Mouse (Mus musculus) gastrocnemius, postnatal 25 days (tissue): ENCODE measurements at regions not wholly inside any gene's neighbourhood (a gene's known extent, or its start where the extent isn't known, plus 50 kb on each side); places are given as distances from the start of the nearest gene placed in this dataset.

Source experiments
- DNase-seq: peaks from one replicate; pipeline ENCODE4 v3.0.0; 2022

GRCm38 (mm10) chr1:90268131-90268691, 64.4 kb downstream of the Ackr3 start:
- DNase-seq = peak; percentile 58

GRCm38 (mm10) chr1:90268951-90269350, 65.2 kb downstream of the Ackr3 start:
- DNase-seq = no peak

DNA sequence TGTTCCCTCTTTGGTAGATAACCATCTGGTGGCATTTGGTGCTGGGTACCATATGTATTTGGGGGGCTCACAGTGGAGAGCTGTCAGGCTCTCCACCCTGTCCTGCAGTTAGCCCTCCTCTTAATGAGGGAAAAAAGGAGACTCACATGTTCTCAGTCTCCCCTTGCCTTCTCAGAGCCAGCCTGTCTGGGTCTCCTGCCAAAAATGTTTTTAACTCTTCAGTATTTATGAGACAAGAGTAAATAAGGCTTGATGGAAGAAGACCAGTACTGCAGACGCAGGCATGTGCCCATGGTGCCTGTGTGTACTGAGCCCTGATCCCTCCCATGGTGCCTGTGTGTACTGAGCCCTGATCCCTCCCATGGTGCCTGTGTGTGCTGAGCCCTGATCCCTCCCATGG, 66.1 kb downstream of the Ackr3 start:
- no peak for DNase-seq

DNA sequence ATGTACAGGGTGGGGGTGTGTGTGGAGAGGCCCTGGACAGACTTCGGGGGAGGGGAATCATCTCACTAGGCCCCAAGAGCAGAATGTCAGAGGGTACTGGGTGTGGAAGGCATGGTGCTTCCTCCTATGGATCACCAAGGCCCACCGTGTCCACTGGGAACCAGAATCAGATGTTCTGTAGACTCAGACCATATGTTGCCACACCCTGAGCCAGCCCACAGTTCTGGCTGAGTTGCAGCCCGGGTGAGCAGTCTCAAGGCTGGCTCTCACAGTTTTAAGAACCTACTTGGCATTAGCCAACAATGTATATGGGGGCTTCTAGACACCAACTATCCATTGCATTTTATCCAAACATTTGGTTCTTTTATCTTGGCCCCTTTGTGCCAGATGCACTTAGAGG, 67.5 kb downstream of the Ackr3 start:
- no peak for DNase-seq

GRCm38 (mm10) chr1:90272411-90272810, 68.6 kb downstream of the Ackr3 start:
- no peak for DNase-seq

GRCm38 (mm10) chr1:90272830-90273628, 69.2 kb downstream of the Ackr3 start:
- DNase-seq = peak; percentile 37

GRCm38 (mm10) chr1:90273629-90273928, 69.8 kb downstream of the Ackr3 start:
- DNase-seq = no peak

- DNase-seq = no peak
Observed at GRCm38 (mm10) chr1:90274968-90275651, 71.3 kb downstream of the Ackr3 start.

DNA sequence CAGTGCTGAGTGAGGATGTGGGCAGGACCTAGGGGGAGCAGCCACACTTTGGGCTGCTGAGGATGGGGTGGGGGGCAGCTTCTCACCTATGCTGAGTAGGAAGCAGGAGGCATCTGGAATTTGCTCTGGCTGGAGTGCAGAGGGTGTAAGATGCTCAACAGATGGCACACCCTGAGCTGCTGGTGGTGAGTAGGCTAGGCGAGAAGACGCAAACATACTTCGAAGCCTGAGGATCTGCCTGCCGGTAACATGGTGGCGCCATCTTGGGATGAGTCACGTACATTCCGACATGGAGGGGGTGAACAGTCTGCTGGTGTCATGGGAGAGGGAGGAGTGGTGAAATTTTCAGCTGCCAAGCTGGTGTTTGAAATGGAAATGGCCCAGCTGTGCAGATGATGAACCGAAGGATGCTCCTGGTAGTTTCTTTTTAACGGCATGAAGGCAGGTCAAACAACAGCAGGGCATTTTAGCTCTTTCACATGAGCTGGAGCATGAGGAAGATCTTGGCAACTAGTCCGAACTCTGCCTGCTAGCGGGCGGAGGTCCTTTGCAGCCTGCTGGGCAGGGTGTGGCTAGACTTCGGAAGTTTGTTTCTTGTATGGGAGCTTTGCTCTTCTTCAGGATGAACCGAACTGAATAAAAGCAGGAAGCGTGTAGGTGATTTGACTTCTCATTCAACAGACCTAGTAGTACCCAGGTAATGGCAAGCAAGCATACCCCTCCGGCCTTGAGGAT, 72.2 kb downstream of the Ackr3 start:
- no peak for DNase-seq

GRCm38 (mm10) chr1:90277486-90278255, 73.9 kb downstream of the Ackr3 start:
- no peak for DNase-seq

GRCm38 (mm10) chr1:90279066-90279839, 75.5 kb downstream of the Ackr3 start:
- DNase-seq = no peak

DNA sequence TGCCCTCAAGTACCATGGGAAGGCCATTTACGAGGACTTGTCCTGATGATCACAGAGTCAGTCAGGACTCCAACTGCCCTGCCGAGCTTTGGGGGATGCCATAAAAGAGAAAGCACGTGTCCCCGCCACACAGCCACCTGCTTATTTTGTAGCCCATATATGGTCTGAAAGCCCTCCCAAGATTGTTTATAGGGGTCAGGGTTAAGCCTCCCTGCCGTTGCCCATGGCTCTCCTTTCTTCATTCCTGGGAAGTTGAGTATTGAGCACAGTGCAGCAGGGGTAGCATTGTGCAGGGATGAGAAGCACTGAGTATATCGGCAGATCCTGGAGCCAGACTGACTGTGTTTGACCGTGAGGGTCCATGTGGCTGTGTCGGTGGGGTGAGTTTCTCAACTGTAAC, 76.4 kb downstream of the Ackr3 start:
- no peak for DNase-seq

DNA sequence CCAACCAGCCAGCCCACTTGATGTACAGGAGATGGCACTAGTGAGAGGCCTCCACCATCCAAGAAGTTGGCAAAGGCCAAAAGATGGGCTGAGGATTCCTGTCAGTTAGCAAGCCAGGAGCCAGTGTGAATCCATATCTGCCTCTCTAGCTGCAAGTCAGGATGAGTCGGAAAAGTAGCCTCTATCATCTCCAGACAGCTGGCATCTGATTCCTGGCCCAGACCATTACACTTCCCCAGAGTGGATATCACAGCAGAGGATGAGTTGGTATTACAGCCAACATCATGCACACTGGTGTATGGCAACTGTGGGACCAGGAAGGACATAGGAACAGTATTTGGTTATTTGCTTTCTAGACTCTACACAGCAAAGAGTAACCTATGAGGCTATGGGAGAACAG, 77.5 kb downstream of the Ackr3 start:
- DNase-seq = no peak

GRCm38 (mm10) chr1:90281956-90282355, 78.2 kb downstream of the Ackr3 start:
- DNase-seq = no peak

- DNase-seq = no peak
Observed at GRCm38 (mm10) chr1:90282367-90282766, 78.6 kb downstream of the Ackr3 start.

DNA sequence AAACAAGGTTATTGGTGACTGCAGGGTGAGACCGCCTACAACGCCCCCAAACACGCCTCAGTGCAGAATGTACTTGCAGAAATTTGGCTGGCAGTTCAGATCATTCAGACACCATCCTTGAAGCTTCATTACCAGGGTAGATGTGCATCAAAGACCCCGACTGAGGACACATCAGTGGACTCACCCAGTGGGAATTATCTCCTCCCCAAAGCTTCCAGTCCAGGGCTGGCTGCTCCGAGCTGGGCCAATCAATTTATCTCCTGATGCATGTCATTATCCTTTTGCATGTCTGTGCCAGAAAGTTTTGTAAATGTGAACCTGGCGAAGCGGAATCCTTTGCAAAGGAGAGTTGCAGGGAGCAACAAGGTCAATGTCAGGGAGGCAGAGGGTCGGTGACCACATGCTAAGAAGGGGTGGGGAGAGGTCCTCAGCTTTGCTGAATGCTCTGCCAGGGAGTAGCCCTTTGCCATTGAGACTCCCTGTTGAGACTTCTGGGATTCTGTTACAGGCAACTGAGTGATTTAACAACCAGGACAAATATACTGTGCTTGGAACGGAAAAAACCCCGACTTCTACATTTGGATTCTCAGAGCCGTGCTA, 79.5 kb downstream of the Ackr3 start:
- no peak for DNase-seq

DNA sequence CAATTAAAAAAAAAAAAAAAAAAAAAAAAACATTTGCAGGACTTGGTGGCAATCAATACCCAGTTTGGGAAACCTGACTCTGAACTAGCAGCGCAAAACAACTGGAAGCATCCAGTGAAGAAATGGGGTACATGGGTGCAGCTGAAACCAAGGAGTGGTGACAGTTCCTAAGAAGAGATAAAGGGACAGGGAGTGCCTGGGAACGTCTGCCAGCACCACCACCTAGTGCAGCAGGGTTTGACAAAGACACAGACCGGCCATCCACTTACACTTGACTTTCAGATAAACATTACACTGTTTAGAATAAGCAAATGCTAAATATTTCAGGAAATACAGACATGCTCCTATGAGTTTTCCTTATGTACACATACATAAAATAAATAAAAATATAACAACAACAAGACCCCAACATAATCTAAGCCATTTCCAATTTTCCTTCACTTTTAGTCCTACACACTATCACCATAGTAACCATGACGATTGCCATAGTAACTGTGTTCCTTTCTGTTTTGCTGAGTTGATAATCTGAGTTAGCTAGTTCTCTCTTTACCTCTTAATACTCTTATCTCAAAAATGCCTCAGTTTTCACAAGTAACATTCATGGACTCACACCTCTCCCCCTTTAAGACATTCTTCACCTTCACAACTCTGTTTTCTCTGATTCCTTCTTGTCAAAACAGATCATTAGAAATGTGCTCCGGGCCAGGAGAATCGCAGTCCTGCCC, 80.3 kb downstream of the Ackr3 start:
- DNase-seq = no peak

- DNase-seq = no peak
Observed at GRCm38 (mm10) chr1:90285318-90285717, 81.5 kb downstream of the Ackr3 start.

- no peak for DNase-seq
Observed at GRCm38 (mm10) chr1:90287251-90287650, 83.5 kb downstream of the Ackr3 start.
